Mouse (Mus musculus) liver, postnatal 0 days (tissue): ENCODE data around the gene Ppp1r3c. TPM values are rescaled to one million over a fixed set of nuclear protein-coding genes. Genes with fewer than 3 reads are reported as not detected.

Experiments used
- ATAC-seq: fragments of 200-750 bp; cut with Nextera tagmentation; 2 replicates; pipeline ENCODE4 v1.8.0; 2017; ENCODE audit warnings: mild to moderate bottlenecking, moderate library complexity
- DNase-seq: peaks from one replicate; pipeline ENCODE4 v3.0.0-alpha.2; 2016
- H3K27ac ChIP-seq: fragments of 300-500 bp; sonication (generic); 2 replicates; pipeline ENCODE4 v1.5.1; 2014; ENCODE audit warnings: antibody characterized with exemption, moderate library complexity, mild to moderate bottlenecking, low read depth
- H3K27me3 ChIP-seq: fragments of 300-500 bp; sonication (generic); 2 replicates; pipeline ENCODE4 v1.6.1; 2014; ENCODE audit warnings: low read length, control low read depth, mixed read lengths; ENCODE audit not compliant: insufficient read depth
- H3K36me3 ChIP-seq: fragments of 300-500 bp; sonication (generic); replicated peaks from 2 replicates; pipeline ENCODE4 v1.6.1; 2014; ENCODE audit warnings: mild to moderate bottlenecking, control low read depth, low read length, moderate library complexity, mixed read lengths; ENCODE audit not compliant: insufficient read depth
- H3K4me1 ChIP-seq: fragments of 300-500 bp; sonication (generic); 2 replicates; pipeline ENCODE4 v1.6.1; 2014; ENCODE audit warnings: antibody characterized with exemption, mild to moderate bottlenecking, control low read depth; ENCODE audit not compliant: insufficient read depth
- H3K4me2 ChIP-seq: fragments of 300-500 bp; sonication (generic); 2 replicates; pipeline ENCODE4 v1.6.1; 2014; ENCODE audit warnings: low read depth, mild to moderate bottlenecking, low read length, moderate library complexity, mixed read lengths
- H3K4me3 ChIP-seq: fragments of 300-500 bp; sonication (generic); 2 replicates; pipeline ENCODE4 v1.5.1; 2014; ENCODE audit warnings: low read depth, low read length
- H3K9ac ChIP-seq: fragments of 300-500 bp; sonication (generic); replicated peaks from 2 replicates; pipeline ENCODE4 v1.6.1; 2014; ENCODE audit warnings: mild to moderate bottlenecking, moderate library complexity
- H3K9me3 ChIP-seq: fragments of 300-500 bp; sonication (generic); 2 replicates; pipeline ENCODE4 v1.6.1; 2016; ENCODE audit warnings: mild to moderate bottlenecking, control low read depth, low read length, mixed read lengths
- CTCF ChIP-seq: sonication (generic); IDR thresholded peaks from 2 replicates; pipeline ENCODE4 v1.5.1; 2016; ENCODE audit warnings: antibody characterized with exemption, low read depth
- EP300 ChIP-seq: IDR thresholded peaks from 2 replicates; pipeline ENCODE4 v1.6.1; 2016; ENCODE audit warnings: antibody characterized with exemption, low read depth, mild to moderate bottlenecking
- WGBS: fragments of 180-500 bp; shearing (Covaris S2); extraction: QIAGEN DNeasy Blood & Tissue Kit; methylation state at CpG from one replicate; pipeline ENCODE4 v1.1.7; 2014; ENCODE audit not compliant: insufficient replicate concordance; 5-methylcytosine and 5-hydroxymethylcytosine counted together
- polyA plus RNA-seq: library from polyadenylated mRNA; unstranded; fragments of >200 nt; fragmentation: Nextera tagmentation; extraction: Ambion mirVana; gene quantifications from 2 replicates; pipeline ENCODE4 v1.2.1, GENCODE M21; 2015

The Ppp1r3c gene
- polyA plus RNA-seq, 1 experiment from 2014 or later = 11.3 TPM

GRCm38 (mm10) chr19:36728741-36729460 is 7.6 kb downstream of the Ppp1r3c start:
- WGBS = 81% methylated on average over 12 of the region's 12 CpGs
- Histone ChIP-seq H3K9me3 (no peaks in the 10 kb centered on the region), H3K9ac (no peak overlapping the region), H3K27ac (no peak overlapping the region), H3K36me3 (no peaks in the 10 kb centered on the region; the same call in 1 of the 2 replicates), H3K4me1 (peaks cover 2% of the 10 kb centered on the region; the same call in 1 of the 2 replicates), H3K27me3 (no peaks in the 10 kb centered on the region), H3K4me2 (no peak overlapping the region), H3K4me3 (no peak overlapping the region)
- TF ChIP-seq EP300 = no peak
- no peak for TF ChIP-seq CTCF
- ATAC-seq (no peak), DNase-seq (no peak)

- ATAC-seq = no peak
- Histone ChIP-seq H3K27ac (no peak overlapping the region), H3K9me3 (no peaks in the 10 kb centered on the region), H3K4me2 (no peak overlapping the region), H3K27me3 (no peaks in the 10 kb centered on the region), H3K4me3 (no peak overlapping the region), H3K36me3 (no peaks in the 10 kb centered on the region), H3K4me1 (no peaks in the 10 kb centered on the region), H3K9ac (no peak overlapping the region)
- TF ChIP-seq CTCF = no peak
- TF ChIP-seq EP300 = no peak
- WGBS = 65% methylated on average over 7 of the region's 7 CpGs
- no peak for DNase-seq
Observed at GRCm38 (mm10) chr19:36724970-36725369, 11.5 kb downstream of the Ppp1r3c start.

- Histone ChIP-seq H3K4me1 (no peaks in the 10 kb centered on the region), H3K36me3 (no peaks in the 10 kb centered on the region), H3K4me2 (no peak overlapping the region), H3K9me3 (no peaks in the 10 kb centered on the region), H3K4me3 (no peak overlapping the region), H3K27ac (no peak overlapping the region), H3K9ac (no peak overlapping the region), H3K27me3 (no peaks in the 10 kb centered on the region)
- 67% methylated on average over 8 of the region's 8 CpGs for WGBS
- DNase-seq = no peak
- TF ChIP-seq EP300 = no peak
- TF ChIP-seq CTCF = no peak
- ATAC-seq = no peak
Observed at GRCm38 (mm10) chr19:36721139-36721538, 15.3 kb downstream of the Ppp1r3c start.

GRCm38 (mm10) chr19:36716221-36716620 is 20.2 kb downstream of the Ppp1r3c start:
- DNase-seq (no peak), ATAC-seq (no peak)
- no peak overlapping the region for H3K27ac ChIP-seq
- TF ChIP-seq CTCF = no peak
- no peak for TF ChIP-seq EP300
- H3K9ac ChIP-seq = no peak overlapping the region
- H3K4me2 ChIP-seq = no peak overlapping the region
- H3K27me3 ChIP-seq = no peaks in the 10 kb centered on the region
- no peak overlapping the region for H3K4me3 ChIP-seq
- H3K4me1 ChIP-seq = no peaks in the 10 kb centered on the region
- H3K9me3 ChIP-seq = no peaks in the 10 kb centered on the region
- H3K36me3 ChIP-seq = no peaks in the 10 kb centered on the region
- 58% methylated on average over 7 of the region's 7 CpGs for WGBS

GRCm38 (mm10) chr19:36715591-36715990 is 20.9 kb downstream of the Ppp1r3c start:
- TF ChIP-seq CTCF (no peak), EP300 (no peak)
- 84% methylated on average over 10 of the region's 10 CpGs for WGBS
- no peak overlapping the region for H3K9ac ChIP-seq

GRCm38 (mm10) chr19:36714492-36714891 is 22.0 kb downstream of the Ppp1r3c start:
- WGBS = 64% methylated on average over 1 of the region's 1 CpGs
- no peak overlapping the region for H3K9ac ChIP-seq
- H3K27ac ChIP-seq = no peak overlapping the region
- H3K36me3 ChIP-seq = no peaks in the 10 kb centered on the region
- no peak for DNase-seq
- H3K4me1 ChIP-seq = no peaks in the 10 kb centered on the region
- H3K9me3 ChIP-seq = no peaks in the 10 kb centered on the region
- H3K4me2 ChIP-seq = no peak overlapping the region
- no peak overlapping the region for H3K4me3 ChIP-seq
- TF ChIP-seq EP300 (no peak), CTCF (no peak)
- no peak for ATAC-seq
- no peaks in the 10 kb centered on the region for H3K27me3 ChIP-seq

More at GRCm38 (mm10) chr19:36715591-36715990, 20.9 kb downstream of the Ppp1r3c start:
- H3K4me2 ChIP-seq = no peak overlapping the region
- H3K36me3 ChIP-seq = no peaks in the 10 kb centered on the region
- no peaks in the 10 kb centered on the region for H3K4me1 ChIP-seq
- no peak overlapping the region for H3K27ac ChIP-seq
- H3K4me3 ChIP-seq = no peak overlapping the region
- ATAC-seq = no peak
- H3K9me3 ChIP-seq = no peaks in the 10 kb centered on the region
- no peak for DNase-seq
- no peaks in the 10 kb centered on the region for H3K27me3 ChIP-seq
